Mouse (Mus musculus): ENCODE measurements around the gene Anks6.

DNA sequence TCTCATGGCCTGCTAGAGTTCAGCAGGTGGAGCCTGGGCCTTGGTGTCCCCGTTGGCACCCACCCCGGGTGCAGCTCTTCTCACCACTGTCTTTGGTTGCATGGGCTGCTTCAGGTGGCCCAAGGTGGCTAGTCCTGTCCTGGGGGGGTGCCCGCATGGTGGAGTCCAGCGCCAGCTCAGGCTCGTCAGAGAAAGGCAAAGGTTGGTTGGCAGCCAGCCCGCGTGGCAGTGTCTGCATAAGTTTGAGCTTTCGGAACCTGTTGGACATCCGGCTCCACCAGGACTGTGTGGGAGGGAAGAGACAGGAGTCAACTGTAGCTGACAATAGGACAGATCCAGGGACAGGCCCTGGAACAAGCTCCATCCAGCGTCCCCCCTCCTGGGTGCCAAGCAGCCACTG, 17.6 kb downstream of the Anks6 start:
- no peak for TF ChIP-seq POLR2A (IDR thresholded peaks at IDR 0.05; ENCODE audit: insufficient read depth, low read length)
- no peak for TF ChIP-seq CTCF (IDR thresholded peaks at IDR 0.05; ENCODE audit: low read depth, low read length)
